ENCODE assay signal across 23 mouse cellular contexts in genomic region chr2:112597064-112597463, GRCm38 (mm10).
A peak's percentile ranks its signal among the peaks of the same experiment; 100 is the strongest.
DNase-seq lines count a peak whose midpoint lies in the region; ATAC-seq lines count a peak whose summit lies in the region.
"Had no signal": no experiment of that assay in that cellular context is flagged by ENCODE, and none has a peak within 500 bp of the region (broad histone marks: within the 10 kb centered on the region; RNA-seq: fewer than 3 reads in every experiment).

No protein-coding gene starts in this region.

- no peaks in the 10 kb centered on the region for H3K27me3 ChIP-seq in hindbrain, embryonic 14.5 days (ENCODE audit: control insufficient read depth, insufficient read depth, low read length)
- H3K27me3 ChIP-seq: CH12.LX, Patski had no signal

- H3K27ac ChIP-seq in hindbrain, embryonic 14.5 days = no peak overlapping the region

- no peak overlapping the region for H3K4me2 ChIP-seq in hindbrain, embryonic 14.5 days (replicated peaks)

- intact Hi-C loops in gastrocnemius, postnatal 14 days (cut with DNase I; ENCODE audit: low total_unique reads) = no loop called here

- DNase-seq in embryo, embryonic 10 days (ENCODE audit: low spot score) = peak; percentile 1
- DNase-seq in embryo, embryonic 9.5 days (ENCODE audit: extremely low spot score) = no peak
- peak; percentile 50 for DNase-seq in 416B (ENCODE audit: low read depth)
- DNase-seq in gastrocnemius, adult 8-10 months (ENCODE audit: low spot score in 2 of 2) = no peak
- DNase-seq in hindbrain, embryonic 14.5 days (ENCODE audit: low spot score) = no peak
- no peak for DNase-seq in gastrocnemius, postnatal 14 days
- DNase-seq: adrenal gland, adult 2 months; adrenal gland, adult 8-10 months; adrenal gland, postnatal 10 days; adrenal gland, postnatal 14 days; adrenal gland, postnatal 25 days; adrenal gland, postnatal 36 days; B cell, adult 2 months; cerebellum, adult 11 months; cerebellum, adult 11-12 months; cerebellum, adult 18-20 months had no signal

- WGBS in hindbrain, embryonic 14.5 days = 78% methylated on average over 1 of the region's 1 CpGs

- H3K4me3 ChIP-seq in hindbrain, embryonic 14.5 days (replicated peaks; ENCODE audit: low read length) = no peak overlapping the region

- no peaks in the 10 kb centered on the region for H3K4me1 ChIP-seq in hindbrain, embryonic 14.5 days (replicated peaks; ENCODE audit: control insufficient read depth, insufficient read depth, low read length)

- H3K9ac ChIP-seq in hindbrain, embryonic 14.5 days = no peak overlapping the region

- ATAC-seq in granulocyte monocyte progenitor cell, adult 5-6 weeks (replicated peaks; ENCODE audit: poor library complexity, severe bottlenecking) = peak; percentile 53
- ATAC-seq in megakaryocyte progenitor cell, adult 5-6 weeks (replicated peaks; ENCODE audit: poor library complexity) = peak; percentile 27; the same call in 1 of the 2 replicates
- ATAC-seq in hindbrain, embryonic 14.5 days (ENCODE audit: low FRiP score) = no peak
- ATAC-seq: activated CD4-positive, CD25-positive, alpha-beta regulatory T cell, adult 4 months; CD4-positive, CD25-positive, alpha-beta regulatory T cell, adult 4 months; Patski had no signal

- H3K9me3 ChIP-seq in hindbrain, embryonic 14.5 days (ENCODE audit: control insufficient read depth, low read length) = no peaks in the 10 kb centered on the region
- H3K9me3 ChIP-seq: G1E had no signal

- H3K36me3 ChIP-seq in hindbrain, embryonic 14.5 days (replicated peaks; ENCODE audit: control insufficient read depth, insufficient read depth) = no peaks in the 10 kb centered on the region
- H3K36me3 ChIP-seq: G1E had no signal

Comparison
In these comparisons a context has a peak if more than half of its experiments do, and no peak if none do; other contexts are left out.
1. DNase-seq: peak in embryo, embryonic 10 days (single experiment) and 416B (single experiment); none in embryo, embryonic 9.5 days (single experiment), gastrocnemius, adult 8-10 months (0 of 2), hindbrain, embryonic 14.5 days (single experiment) and gastrocnemius, postnatal 14 days (single experiment).